Mouse (Mus musculus) lung, embryonic 14.5 days (tissue): ENCODE results near the gene Jazf1. TPM values are rescaled to one million over a fixed set of nuclear protein-coding genes. Genes with fewer than 3 reads are reported as not detected.

Experiments used
- ATAC-seq: fragments of 200-750 bp; cut with Nextera tagmentation; 2 replicates; pipeline ENCODE4 v1.8.0; 2017; ENCODE audit warnings: mild to moderate bottlenecking, moderate TSS enrichment, moderate library complexity; ENCODE audit not compliant: insufficient read depth
- DNase-seq: peaks from one replicate; pipeline ENCODE4 v3.0.0-alpha.2; 2015
- H3K27ac ChIP-seq: fragments of 300-500 bp; sonication (generic); 2 replicates; pipeline ENCODE4 v1.5.1; 2014; ENCODE audit warnings: low read depth, mild to moderate bottlenecking, moderate library complexity
- H3K27me3 ChIP-seq: fragments of 300-500 bp; sonication (generic); 2 replicates; pipeline ENCODE4 v1.6.1; 2014; ENCODE audit warnings: low read length, control low read depth; ENCODE audit not compliant: insufficient read depth
- H3K36me3 ChIP-seq: fragments of 300-500 bp; sonication (generic); 2 replicates; pipeline ENCODE4 v1.6.1; 2014; ENCODE audit warnings: control low read depth; ENCODE audit not compliant: insufficient read depth
- H3K4me1 ChIP-seq: fragments of 300-500 bp; sonication (generic); 2 replicates; pipeline ENCODE4 v1.6.1; 2014; ENCODE audit warnings: antibody characterized with exemption, control low read depth; ENCODE audit not compliant: insufficient read depth
- H3K4me2 ChIP-seq: fragments of 300-500 bp; sonication (generic); 2 replicates; pipeline ENCODE4 v1.6.1; 2014; ENCODE audit warnings: mild to moderate bottlenecking
- H3K4me3 ChIP-seq: fragments of 300-500 bp; sonication (generic); 2 replicates; pipeline ENCODE4 v1.5.1; 2014; ENCODE audit warnings: low read depth, low read length
- H3K9ac ChIP-seq: fragments of 300-500 bp; sonication (generic); 2 replicates; pipeline ENCODE4 v1.6.1; 2014
- H3K9me3 ChIP-seq: fragments of 300-500 bp; sonication (generic); 2 replicates; pipeline ENCODE4 v1.6.1; 2016; ENCODE audit warnings: low read depth, low read length, control low read depth
- CTCF ChIP-seq: IDR thresholded peaks from 2 replicates; pipeline ENCODE4 v1.5.1; 2016; ENCODE audit warnings: antibody characterized with exemption, low read depth
- WGBS: fragments of 180-500 bp; shearing (Covaris S2); extraction: QIAGEN DNeasy Blood & Tissue Kit; methylation state at CpG from one replicate; pipeline ENCODE4 v1.1.7; 2014; 5-methylcytosine and 5-hydroxymethylcytosine counted together
- polyA plus RNA-seq: library from polyadenylated mRNA; unstranded; fragments of >200 nt; fragmentation: Nextera tagmentation; extraction: Ambion mirVana; gene quantifications from 2 replicates; pipeline ENCODE4 v1.2.1, GENCODE M21; 2014

Jazf1 gene
- polyA plus RNA-seq, 1 experiment from 2014 or later: 3.9 TPM

GRCm38 (mm10) chr6:52979503-52979902, 88.9 kb downstream of the Jazf1 start:
- 91% methylated on average over 6 of the region's 6 CpGs for WGBS
- Histone ChIP-seq H3K4me2 (no peak overlapping the region), H3K4me3 (no peak overlapping the region), H3K27me3 (no peaks in the 10 kb centered on the region), H3K9me3 (no peaks in the 10 kb centered on the region), H3K9ac (no peak overlapping the region), H3K4me1 (no peaks in the 10 kb centered on the region), H3K27ac (no peak overlapping the region), H3K36me3 (no peaks in the 10 kb centered on the region)
- no peak for TF ChIP-seq CTCF
- ATAC-seq (no peak), DNase-seq (no peak)

DNA sequence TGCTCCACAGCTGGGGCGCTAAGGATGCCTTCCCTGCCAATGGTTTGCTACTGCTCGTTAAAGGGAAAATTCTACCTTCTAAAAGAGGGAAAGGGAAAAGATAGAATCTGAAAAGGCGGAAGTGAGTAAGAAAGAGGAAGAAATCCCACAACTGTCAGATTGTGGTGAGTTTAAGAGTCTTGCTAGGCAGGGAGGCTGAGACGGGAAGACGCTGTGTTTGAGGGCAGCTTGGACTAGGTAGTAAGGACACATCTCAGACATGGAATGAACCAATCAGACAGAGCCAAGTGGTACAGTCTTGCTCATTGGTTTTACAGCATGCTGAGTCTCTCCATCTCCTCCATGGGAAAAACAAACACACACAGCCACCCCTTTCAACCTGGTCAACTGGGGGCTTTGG, 95.1 kb downstream of the Jazf1 start:
- Histone ChIP-seq H3K9ac (no peak overlapping the region), H3K4me1 (no peaks in the 10 kb centered on the region), H3K27ac (no peak overlapping the region), H3K36me3 (no peaks in the 10 kb centered on the region), H3K9me3 (no peaks in the 10 kb centered on the region), H3K4me3 (no peak overlapping the region), H3K27me3 (no peaks in the 10 kb centered on the region), H3K4me2 (no peak overlapping the region)
- no peak for TF ChIP-seq CTCF
- no peak for ATAC-seq
- no peak for DNase-seq
- WGBS: 89% methylated on average over 5 of the region's 5 CpGs

DNA sequence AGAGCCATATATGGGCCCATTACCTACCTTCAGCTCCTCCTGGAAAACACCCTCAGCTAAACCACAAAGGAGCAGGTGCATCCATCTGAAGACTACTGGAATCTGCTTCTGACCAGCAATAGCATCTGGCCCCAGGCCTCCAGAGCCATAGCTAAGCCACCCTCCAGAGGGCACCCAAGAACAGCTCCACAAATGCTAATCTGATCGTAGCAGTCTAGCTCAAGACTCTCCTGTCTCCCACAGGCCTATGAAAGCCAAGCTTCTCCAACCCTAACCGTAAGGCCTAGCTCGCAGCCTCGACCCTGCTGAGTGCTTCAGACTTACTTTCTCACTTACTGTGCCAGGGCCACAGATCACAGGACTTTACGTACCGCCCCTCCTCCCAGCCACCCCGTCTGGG, 96.3 kb downstream of the Jazf1 start:
- H3K9me3 ChIP-seq: no peaks in the 10 kb centered on the region
- DNase-seq (no peak), ATAC-seq (no peak)
- H3K27ac ChIP-seq: no peak overlapping the region
- no peak overlapping the region for H3K4me3 ChIP-seq
- no peaks in the 10 kb centered on the region for H3K27me3 ChIP-seq
- TF ChIP-seq CTCF: 0 out of 2 replicates have a peak, but pooled peaks have one; percentile 39
- no peaks in the 10 kb centered on the region; the same call in 1 of the 2 replicates for H3K4me1 ChIP-seq
- no peak overlapping the region for H3K9ac ChIP-seq
- WGBS: 63% methylated on average over 7 of the region's 7 CpGs
- H3K36me3 ChIP-seq: no peaks in the 10 kb centered on the region
- H3K4me2 ChIP-seq: no peak overlapping the region

DNA sequence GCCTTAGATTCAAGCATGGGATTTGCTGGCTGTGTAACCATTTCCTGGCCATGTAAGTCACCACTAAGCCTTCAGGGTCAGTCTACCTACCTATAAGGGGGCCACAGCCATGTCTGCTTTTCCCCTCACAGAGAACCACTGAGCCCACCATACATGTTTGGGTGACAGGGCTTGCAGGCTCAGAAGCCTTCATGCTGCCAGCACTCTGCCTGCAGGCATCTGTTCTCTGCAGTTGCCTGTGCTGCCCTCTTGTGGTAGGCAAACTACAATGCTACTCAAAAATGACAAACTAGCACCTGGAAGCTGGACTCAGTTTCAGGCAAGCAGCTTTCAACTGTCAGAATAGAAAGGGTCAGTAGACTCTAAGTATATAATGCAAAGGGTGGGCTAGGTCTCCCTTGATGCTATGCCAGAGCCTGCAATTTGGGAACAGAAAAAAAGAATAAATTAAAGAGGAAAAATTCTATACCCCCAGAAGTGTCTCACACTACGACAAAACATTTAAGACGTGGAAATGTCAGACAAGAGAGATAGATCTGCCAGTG, 98.6 kb downstream of the Jazf1 start:
- Histone ChIP-seq H3K4me1 (no peaks in the 10 kb centered on the region; the same call in 1 of the 2 replicates), H3K27ac (no peak overlapping the region), H3K9me3 (no peaks in the 10 kb centered on the region), H3K4me2 (no peak overlapping the region), H3K27me3 (no peaks in the 10 kb centered on the region), H3K36me3 (no peaks in the 10 kb centered on the region), H3K4me3 (no peak overlapping the region), H3K9ac (no peak overlapping the region)
- DNase-seq: peak; percentile 89
- peak; percentile 94 for TF ChIP-seq CTCF
- ATAC-seq: peak; percentile 45; the same call in 1 of the 2 replicates
- WGBS: 74% methylated on average over 2 of the region's 2 CpGs

- H3K4me3 ChIP-seq: no peak overlapping the region
- peak; percentile 70 for DNase-seq
- H3K36me3 ChIP-seq: no peaks in the 10 kb centered on the region
- ATAC-seq: no peak; the same call in 1 of the 2 replicates
- H3K27me3 ChIP-seq: no peaks in the 10 kb centered on the region
- H3K4me1 ChIP-seq: peaks cover 10% of the 10 kb centered on the region; the same call in 1 of the 2 replicates
- peak overlapping the region; percentile 4; the same call in 1 of the 2 replicates for H3K27ac ChIP-seq
- 19% methylated on average over 12 of the region's 12 CpGs for WGBS
- H3K9ac ChIP-seq: no peak overlapping the region
- TF ChIP-seq CTCF: no peak
- no peaks in the 10 kb centered on the region for H3K9me3 ChIP-seq
- no peak overlapping the region for H3K4me2 ChIP-seq
Measured at GRCm38 (mm10) chr6:52968346-52968891, 100.0 kb downstream of the Jazf1 start.

- ATAC-seq: no peak
- WGBS: 28% methylated on average over 10 of the region's 10 CpGs
- Histone ChIP-seq H3K4me2 (no peak overlapping the region), H3K9ac (no peak overlapping the region), H3K27ac (peak overlapping the region; percentile 61), H3K36me3 (no peaks in the 10 kb centered on the region), H3K9me3 (no peaks in the 10 kb centered on the region), H3K4me3 (no peak overlapping the region), H3K27me3 (no peaks in the 10 kb centered on the region), H3K4me1 (peaks cover 17% of the 10 kb centered on the region; the same call in 1 of the 2 replicates)
- no peak for DNase-seq
- TF ChIP-seq CTCF: no peak
Measured at GRCm38 (mm10) chr6:52967557-52968270, 100.7 kb downstream of the Jazf1 start.

DNA sequence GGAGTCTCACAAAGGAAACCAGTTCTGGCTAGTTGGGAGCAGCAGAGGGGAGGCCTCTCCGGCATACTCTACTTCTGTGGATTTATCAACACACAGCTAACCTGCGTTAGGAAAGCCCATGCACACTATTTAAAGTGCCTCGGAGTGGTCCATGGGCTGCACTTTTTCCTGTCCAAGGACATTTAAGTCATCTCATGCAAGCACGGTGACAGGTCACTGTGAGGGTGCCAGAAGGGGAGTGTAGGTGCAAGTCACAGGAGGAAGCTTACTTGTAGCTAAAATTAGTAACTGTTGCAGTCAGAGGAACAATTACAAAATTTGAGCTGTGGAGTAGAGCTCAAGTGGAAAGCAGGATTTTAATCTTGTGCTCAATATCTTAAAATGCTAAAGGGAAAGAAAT, 102.4 kb downstream of the Jazf1 start:
- H3K9ac ChIP-seq: no peak overlapping the region
- no peaks in the 10 kb centered on the region for H3K27me3 ChIP-seq
- no peak overlapping the region for H3K4me2 ChIP-seq
- no peak overlapping the region for H3K4me3 ChIP-seq
- no peaks in the 10 kb centered on the region for H3K9me3 ChIP-seq
- no peak for ATAC-seq
- no peak for TF ChIP-seq CTCF
- H3K36me3 ChIP-seq: no peaks in the 10 kb centered on the region
- WGBS: 35% methylated on average over 4 of the region's 4 CpGs
- no peak for DNase-seq
- H3K27ac ChIP-seq: no peak overlapping the region
- H3K4me1 ChIP-seq: peaks cover 19% of the 10 kb centered on the region; the same call in 1 of the 2 replicates
